Mouse (Mus musculus) megakaryocyte-erythroid progenitor cell, adult 5-6 weeks (primary cell): ENCODE measurements around the gene Pik3r6. TPM values are rescaled to one million over a fixed set of nuclear protein-coding genes. Genes with fewer than 3 reads are reported as not detected.

Experiments used
- ATAC-seq: replicated peaks from 2 replicates; pipeline ENCODE4 v1.8.0; 2016; ENCODE audit warnings: mild to moderate bottlenecking, inconsistent platforms; ENCODE audit not compliant: severe bottlenecking, poor library complexity, low FRiP score, low TSS enrichment
- total RNA-seq, 2 experiments: library from RNA; stranded (forward) in 1 of 2; stranded (reverse) in 1 of 2; fragments of 200-1000, 215-1000 nt in 1 of 2; fragments of >200 nt in 1 of 2; fragmentation: Nextera tagmentation in 1 of 2; gene quantifications; 2 replicates each; pipeline ENCODE4 v1.2.3; 2014 to 2017

Gene Pik3r6
- total RNA-seq (2014; fragmentation: Nextera tagmentation), result 0.64 TPM in 1 of 2 replicates, not detected in the other
- 0.15 and 1.4 TPM in 2 replicates for total RNA-seq (2017)

DNA sequence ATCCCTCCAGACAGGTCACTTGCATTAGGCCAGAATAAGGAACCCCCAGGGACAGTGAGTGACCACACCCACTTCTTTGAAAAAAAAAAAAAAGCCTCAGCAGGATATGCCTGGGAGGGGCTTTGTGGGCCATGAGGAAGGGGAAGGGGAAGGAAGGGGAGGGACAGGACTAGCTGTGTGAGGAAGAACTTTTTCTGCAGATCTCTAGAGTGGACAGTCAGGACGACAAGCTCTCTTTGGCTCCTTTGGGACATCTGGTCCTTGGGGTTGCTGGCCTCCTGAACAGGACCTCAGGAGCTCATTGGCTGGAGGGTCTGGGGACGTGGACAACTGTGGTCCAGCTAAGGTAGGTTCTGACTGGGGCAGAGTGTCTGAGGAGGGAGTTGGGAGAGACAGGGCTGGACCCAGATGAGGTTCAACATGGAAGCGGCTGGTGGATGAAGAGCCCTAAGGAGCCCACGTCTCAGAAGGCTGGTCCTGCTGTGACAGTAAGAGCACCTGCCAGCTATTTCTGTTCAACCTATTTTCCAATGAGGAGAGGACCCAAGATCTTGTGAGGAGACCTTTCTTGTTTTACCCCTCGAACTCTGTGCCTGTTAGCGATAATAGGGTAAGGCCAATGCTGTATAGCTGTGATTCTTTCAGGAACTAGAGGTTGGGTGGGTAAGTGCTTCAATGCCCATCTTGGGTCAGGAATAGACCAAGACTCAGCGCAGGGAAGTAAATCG lies at the start of gene Pik3r6:
TSS of gene Pik3r6 (plus strand) at position 118 of the 728 bp plus-strand sequence.
- no peak for ATAC-seq

GRCm38 (mm10) chr11:68453301-68453700 lies 49.5 kb upstream of the Pik3r6 start:
- no peak for ATAC-seq

GRCm38 (mm10) chr11:68458086-68458485 lies 44.7 kb upstream of the Pik3r6 start:
- no peak for ATAC-seq

GRCm38 (mm10) chr11:68459021-68459420 lies 43.8 kb upstream of the Pik3r6 start:
- no peak for ATAC-seq

DNA sequence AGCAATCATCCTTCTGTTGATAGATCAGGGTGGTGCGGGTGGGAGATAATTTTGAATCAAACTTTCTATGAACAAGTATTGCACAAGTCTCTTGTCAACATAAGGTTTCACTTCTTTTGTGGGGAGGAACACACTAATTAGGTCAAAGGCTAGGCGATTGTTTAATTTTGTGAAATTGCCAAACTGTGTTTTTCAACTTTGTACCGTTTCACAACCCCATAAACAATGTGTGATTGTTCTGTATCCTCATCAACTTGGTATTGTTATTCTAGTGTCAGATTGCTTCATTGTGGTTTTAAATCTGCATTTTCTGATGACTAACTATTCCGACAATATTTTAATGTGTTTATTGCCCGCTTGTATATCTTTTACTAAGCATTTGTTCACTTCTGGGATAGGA lies 43.3 kb upstream of the Pik3r6 start:
- no peak for ATAC-seq

DNA sequence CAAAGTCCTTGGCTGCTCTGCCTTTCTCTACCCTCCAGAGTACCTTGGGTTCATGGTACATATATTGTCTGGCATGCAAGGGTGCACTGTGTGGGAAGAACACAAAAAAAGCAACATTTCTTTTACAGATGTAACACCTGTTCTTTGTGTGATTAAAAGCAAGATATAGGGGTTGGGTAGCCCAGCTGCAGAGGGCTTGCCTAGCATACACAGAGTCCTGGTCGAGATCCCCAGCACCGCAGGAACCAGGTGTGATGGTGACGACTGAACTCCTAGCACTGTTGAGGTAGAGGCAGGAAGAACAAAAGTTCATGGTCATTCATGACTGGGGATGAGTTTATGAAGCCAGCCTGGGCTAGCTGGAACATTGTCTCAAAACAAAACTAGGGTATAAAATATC lies 40.1 kb upstream of the Pik3r6 start:
- no peak for ATAC-seq

- no peak for ATAC-seq
These were observed 38.6 kb upstream of the Pik3r6 start for GRCm38 (mm10) chr11:68464260-68464659.

- ATAC-seq, result no peak
These were observed 37.7 kb upstream of the Pik3r6 start for GRCm38 (mm10) chr11:68465090-68465489.

GRCm38 (mm10) chr11:68467441-68467840 lies 35.4 kb upstream of the Pik3r6 start:
- ATAC-seq, result no peak

DNA sequence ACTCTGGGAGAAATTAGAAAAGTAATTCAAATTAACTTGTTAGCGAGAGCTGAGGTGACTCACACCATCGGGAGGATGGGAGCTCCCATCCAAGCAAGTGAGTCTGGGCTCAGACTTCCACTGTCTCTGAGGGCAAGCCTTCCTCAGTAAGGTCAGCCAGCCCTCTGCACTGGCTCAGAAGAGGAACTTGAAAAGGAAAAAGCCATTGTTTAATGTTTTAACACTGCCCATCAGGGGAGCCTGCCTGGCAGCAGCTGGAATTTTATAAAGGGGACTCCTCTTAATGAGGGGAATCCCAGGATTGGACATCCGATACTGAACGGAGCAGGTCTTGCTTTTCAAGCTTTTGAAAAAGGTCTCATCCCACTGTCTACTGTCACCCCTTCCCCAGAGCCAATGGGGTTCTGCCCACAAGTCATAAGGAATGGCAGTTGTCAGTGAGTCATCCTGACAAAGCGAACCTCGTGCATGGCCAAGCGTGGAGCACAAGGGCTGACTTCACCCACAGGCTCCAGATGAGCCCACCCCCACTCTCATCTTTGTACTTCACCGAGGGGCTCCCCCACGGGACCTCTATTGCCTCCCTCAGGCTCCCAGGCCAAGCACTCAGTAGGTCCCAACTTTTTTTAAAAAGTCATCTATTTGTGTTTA lies 34.7 kb upstream of the Pik3r6 start:
- ATAC-seq, result no peak

DNA sequence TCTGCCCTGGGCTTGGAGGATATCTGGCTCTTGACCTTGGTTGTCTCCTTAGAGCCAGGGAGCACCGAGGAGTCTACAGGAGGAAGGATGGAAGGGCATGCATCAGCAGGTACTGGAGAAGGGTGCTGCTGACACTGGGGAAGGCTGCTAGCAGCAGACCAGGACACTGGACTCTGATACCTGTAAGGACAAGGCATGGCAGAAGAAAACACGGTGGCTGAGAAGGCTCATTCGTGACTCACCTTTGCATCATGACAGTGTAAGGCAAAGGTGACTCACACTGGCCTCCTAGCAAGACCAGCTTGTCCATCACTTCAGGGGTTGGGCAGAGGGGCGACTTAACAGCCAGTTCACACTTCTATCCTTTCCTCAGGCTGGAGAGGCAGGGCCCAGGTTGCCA lies 33.9 kb upstream of the Pik3r6 start:
- no peak for ATAC-seq

DNA sequence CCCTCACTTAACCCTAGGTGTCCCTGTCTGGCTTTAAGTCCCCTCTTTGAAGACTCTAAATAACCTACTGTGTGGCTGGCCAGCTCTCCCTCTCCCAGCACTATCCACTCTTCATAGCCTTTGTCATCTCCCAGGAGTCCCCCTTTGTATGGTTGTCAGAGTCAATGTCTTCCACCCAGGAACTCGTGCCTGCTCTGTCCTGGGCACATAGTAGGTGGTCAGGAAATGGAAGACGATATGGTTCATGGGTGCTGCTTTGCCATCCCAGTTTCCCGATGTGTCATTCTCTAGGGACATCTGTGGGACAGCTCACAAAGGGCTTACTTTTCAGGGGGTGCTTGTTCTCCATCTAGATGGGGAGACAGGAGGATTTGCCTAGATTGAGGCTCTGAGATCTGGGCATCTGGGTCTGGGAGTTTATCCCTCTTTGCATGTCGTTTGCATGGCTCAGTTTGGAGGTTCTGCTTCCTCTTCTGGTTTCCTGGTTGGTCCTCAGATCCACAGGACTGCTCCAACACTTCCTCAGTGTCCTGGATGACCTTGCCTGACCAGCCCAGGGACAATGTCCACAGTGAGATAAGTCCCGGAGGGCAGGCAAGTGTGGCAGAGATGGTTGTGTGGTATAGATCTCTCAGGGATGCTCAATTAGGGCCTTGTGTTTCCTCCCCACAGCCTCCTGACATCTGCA lies 30.5 kb upstream of the Pik3r6 start:
- ATAC-seq, result no peak

DNA sequence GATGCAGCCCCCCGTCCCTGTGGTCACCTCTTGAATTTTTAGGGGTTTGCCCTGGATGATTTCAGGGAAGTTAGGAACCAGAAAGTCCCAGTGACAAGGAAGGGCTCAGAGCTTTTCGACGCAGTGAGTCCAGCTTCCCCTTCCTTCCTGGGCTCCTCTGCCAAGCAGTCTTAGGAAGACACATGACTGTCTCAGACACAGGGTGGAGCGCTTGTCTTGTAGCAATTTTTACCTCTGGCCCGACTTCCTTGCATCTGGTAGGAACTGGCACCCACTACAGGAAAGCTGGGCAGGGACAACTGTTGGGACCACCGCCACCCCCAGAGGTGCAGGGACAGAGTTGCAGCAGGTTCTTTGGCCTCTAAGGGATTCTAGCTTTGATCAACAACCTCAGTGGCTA lies 28.2 kb upstream of the Pik3r6 start:
- ATAC-seq, result no peak

GRCm38 (mm10) chr11:68475676-68476075 lies 27.1 kb upstream of the Pik3r6 start:
- no peak for ATAC-seq

- ATAC-seq, result no peak
These were observed 25.2 kb upstream of the Pik3r6 start for GRCm38 (mm10) chr11:68477661-68478060.

GRCm38 (mm10) chr11:68478574-68478981 lies 24.2 kb upstream of the Pik3r6 start:
- ATAC-seq, result no peak

GRCm38 (mm10) chr11:68480660-68481059 lies 22.2 kb upstream of the Pik3r6 start:
- no peak for ATAC-seq

GRCm38 (mm10) chr11:68482001-68482400 lies 20.8 kb upstream of the Pik3r6 start:
- no peak for ATAC-seq

GRCm38 (mm10) chr11:68483213-68483612 lies 19.6 kb upstream of the Pik3r6 start:
- no peak for ATAC-seq

GRCm38 (mm10) chr11:68484431-68484830 lies 18.4 kb upstream of the Pik3r6 start:
- ATAC-seq, result no peak
